Mouse (Mus musculus) stomach, embryonic 14.5 days (tissue): ENCODE measurements around the gene Cadm1. TPM values are rescaled to one million over a fixed set of nuclear protein-coding genes. Genes with fewer than 3 reads are reported as not detected.

Experiments used
- ATAC-seq: fragments of 200-750 bp; cut with Nextera tagmentation; 2 replicates; pipeline ENCODE4 v1.8.0; 2017; ENCODE audit warnings: low read depth, moderate TSS enrichment; ENCODE audit not compliant: insufficient number of reproducible peaks, insufficient read depth, low FRiP score
- H3K27ac ChIP-seq: fragments of 300-500 bp; sonication (generic); 2 replicates; pipeline ENCODE4 v1.5.1; 2014; ENCODE audit warnings: mild to moderate bottlenecking, low read length, moderate library complexity, mixed read lengths
- H3K27me3 ChIP-seq: fragments of 300-500 bp; sonication (generic); 2 replicates; pipeline ENCODE4 v1.6.1; 2014; ENCODE audit warnings: low read length, control low read depth, mixed read lengths; ENCODE audit not compliant: control insufficient read depth, insufficient read depth
- H3K36me3 ChIP-seq: fragments of 300-500 bp; sonication (generic); 2 replicates; pipeline ENCODE4 v1.6.1; 2014; ENCODE audit warnings: mild to moderate bottlenecking, control low read depth, low read length, moderate library complexity, mixed read lengths; ENCODE audit not compliant: control insufficient read depth, insufficient read depth
- H3K4me1 ChIP-seq: fragments of 300-500 bp; sonication (generic); 2 replicates; pipeline ENCODE4 v1.6.1; 2014; ENCODE audit warnings: low read length, control low read depth, mixed read lengths; ENCODE audit not compliant: control insufficient read depth, insufficient read depth
- H3K4me2 ChIP-seq: fragments of 300-500 bp; sonication (generic); replicated peaks from 2 replicates; pipeline ENCODE4 v1.6.1; 2014; ENCODE audit warnings: low read depth, low read length, control low read depth
- H3K4me3 ChIP-seq: fragments of 300-500 bp; sonication (generic); 2 replicates; pipeline ENCODE4 v1.5.1; 2014; ENCODE audit warnings: low read depth, low read length, control low read depth
- H3K9ac ChIP-seq: fragments of 300-500 bp; sonication (generic); replicated peaks from 2 replicates; pipeline ENCODE4 v1.6.1; 2014; ENCODE audit warnings: low read depth, mild to moderate bottlenecking, control low read depth, low read length, moderate library complexity, mixed read lengths
- H3K9me3 ChIP-seq: fragments of 300-500 bp; sonication (generic); 2 replicates; pipeline ENCODE4 v1.6.1; 2016; ENCODE audit warnings: low read depth, low read length, control low read depth; ENCODE audit not compliant: control insufficient read depth
- WGBS: fragments of 180-500 bp; shearing (Covaris S2); extraction: QIAGEN DNeasy Blood & Tissue Kit; methylation state at CpG from one replicate; pipeline ENCODE4 v1.1.7; 2014; 5-methylcytosine and 5-hydroxymethylcytosine counted together
- polyA plus RNA-seq: library from polyadenylated mRNA; unstranded; fragments of >200 nt; fragmentation: Nextera tagmentation; extraction: Ambion mirVana; gene quantifications from 2 replicates; pipeline ENCODE4 v1.2.1, GENCODE M21; 2014

Cadm1 gene
- polyA plus RNA-seq, 1 experiment from 2014 or later, result 70.5 TPM

DNA sequence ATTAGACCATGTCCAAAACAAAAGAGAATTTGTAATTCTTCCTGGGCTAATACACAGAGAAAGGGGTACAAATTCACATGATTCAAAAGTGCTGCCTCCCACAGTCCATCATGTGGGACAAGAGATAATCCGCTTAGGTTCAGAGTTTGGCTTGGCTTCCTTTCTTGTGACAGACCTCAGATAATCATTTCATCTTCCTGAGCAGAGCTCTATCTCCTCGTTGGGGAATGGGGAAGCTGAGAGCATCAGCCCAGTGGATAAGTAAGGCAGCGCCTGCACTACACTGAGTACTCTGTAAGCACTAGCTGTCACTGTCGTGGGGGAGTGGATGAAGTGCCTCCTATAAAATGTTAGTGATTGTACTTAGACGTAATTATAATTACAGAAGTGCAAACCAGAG is 35.1 kb downstream of the Cadm1 start:
- no peak for ATAC-seq
- WGBS, result 46% methylated on average over 5 of the region's 5 CpGs
- no peak overlapping the region for H3K4me2 ChIP-seq
- no peaks in the 10 kb centered on the region for H3K27me3 ChIP-seq
- no peaks in the 10 kb centered on the region for H3K36me3 ChIP-seq
- no peaks in the 10 kb centered on the region for H3K9me3 ChIP-seq
- no peak overlapping the region for H3K9ac ChIP-seq
- no peak overlapping the region for H3K27ac ChIP-seq
- H3K4me1 ChIP-seq, result no peaks in the 10 kb centered on the region
- H3K4me3 ChIP-seq, result no peak overlapping the region

DNA sequence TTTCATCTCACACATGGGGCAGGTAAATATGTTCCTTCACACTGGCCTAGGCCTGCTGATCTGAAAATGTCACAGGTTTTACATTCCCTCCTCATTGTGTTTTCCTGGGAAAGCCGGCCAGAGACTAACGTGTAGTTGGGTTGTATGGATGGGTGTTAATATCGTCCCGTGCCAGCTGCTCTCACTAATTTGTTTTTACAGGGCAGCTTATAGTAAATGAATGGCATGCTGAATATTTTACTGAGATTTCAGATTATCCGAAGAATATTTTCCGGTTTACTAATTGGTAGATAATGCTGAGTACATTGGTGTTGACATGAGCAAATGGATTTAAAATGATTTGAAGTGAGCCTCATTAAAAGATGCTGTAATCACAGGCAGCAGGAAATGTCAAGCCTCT is 37.9 kb downstream of the Cadm1 start:
- no peaks in the 10 kb centered on the region for H3K36me3 ChIP-seq
- no peaks in the 10 kb centered on the region for H3K27me3 ChIP-seq
- WGBS, result 78% methylated on average over 6 of the region's 6 CpGs
- no peak overlapping the region for H3K4me3 ChIP-seq
- no peaks in the 10 kb centered on the region for H3K4me1 ChIP-seq
- H3K9me3 ChIP-seq, result no peaks in the 10 kb centered on the region
- ATAC-seq, result no peak
- no peak overlapping the region for H3K27ac ChIP-seq
- no peak overlapping the region for H3K9ac ChIP-seq
- no peak overlapping the region for H3K4me2 ChIP-seq

DNA sequence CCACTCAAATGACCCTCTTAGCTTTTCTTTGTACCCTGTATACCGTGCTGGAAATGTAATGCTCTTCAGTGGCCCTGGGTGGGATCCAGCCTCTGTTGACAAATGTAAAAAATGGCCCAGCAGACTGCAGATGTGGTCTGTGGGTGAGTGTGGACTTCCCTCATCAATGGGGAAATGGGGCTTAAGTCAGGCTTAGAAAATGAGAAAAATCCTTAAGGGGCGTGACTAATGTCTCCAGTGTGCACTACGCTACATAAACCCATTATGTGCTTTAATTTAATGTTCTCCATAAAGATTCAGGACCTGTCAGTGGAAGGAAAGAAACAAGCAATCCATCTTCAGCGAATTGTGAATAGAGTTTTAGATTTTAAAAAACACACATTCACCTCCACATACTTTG is 40.2 kb downstream of the Cadm1 start:
- Histone ChIP-seq H3K4me2 (no peak overlapping the region), H3K4me3 (no peak overlapping the region), H3K36me3 (no peaks in the 10 kb centered on the region), H3K9me3 (no peaks in the 10 kb centered on the region), H3K9ac (no peak overlapping the region), H3K27ac (no peak overlapping the region), H3K4me1 (peaks cover 9% of the 10 kb centered on the region; the same call in 1 of the 2 replicates), H3K27me3 (no peaks in the 10 kb centered on the region)
- WGBS, result 72% methylated on average over 4 of the region's 4 CpGs
- ATAC-seq, result no peak

DNA sequence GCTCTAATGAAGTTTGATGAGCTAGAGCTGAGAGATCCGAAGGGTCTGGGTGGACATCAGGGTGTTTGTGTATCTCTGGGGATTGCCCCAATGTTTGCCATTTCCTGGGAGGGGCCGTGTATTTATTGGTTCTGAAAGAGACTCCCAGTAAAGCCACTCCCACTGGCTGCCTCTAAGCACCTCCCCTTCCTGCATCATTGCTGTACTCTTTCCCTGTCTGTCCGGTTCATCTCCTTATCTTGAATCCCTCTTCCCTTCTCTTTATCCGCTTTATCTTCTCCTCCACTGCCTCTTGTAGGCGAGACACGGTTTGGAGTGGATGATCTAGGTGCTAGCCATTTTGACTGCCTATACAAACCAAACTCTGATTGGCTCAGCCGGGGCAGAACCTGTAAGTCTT is 41.5 kb downstream of the Cadm1 start:
- H3K27ac ChIP-seq, result no peak overlapping the region
- H3K4me3 ChIP-seq, result no peak overlapping the region
- no peak overlapping the region for H3K9ac ChIP-seq
- H3K4me1 ChIP-seq, result peaks cover 10% of the 10 kb centered on the region; the same call in 1 of the 2 replicates
- H3K9me3 ChIP-seq, result no peaks in the 10 kb centered on the region
- ATAC-seq, result no peak
- WGBS, result 83% methylated on average over 7 of the region's 7 CpGs
- no peaks in the 10 kb centered on the region for H3K27me3 ChIP-seq
- no peaks in the 10 kb centered on the region for H3K36me3 ChIP-seq
- no peak overlapping the region for H3K4me2 ChIP-seq

DNA sequence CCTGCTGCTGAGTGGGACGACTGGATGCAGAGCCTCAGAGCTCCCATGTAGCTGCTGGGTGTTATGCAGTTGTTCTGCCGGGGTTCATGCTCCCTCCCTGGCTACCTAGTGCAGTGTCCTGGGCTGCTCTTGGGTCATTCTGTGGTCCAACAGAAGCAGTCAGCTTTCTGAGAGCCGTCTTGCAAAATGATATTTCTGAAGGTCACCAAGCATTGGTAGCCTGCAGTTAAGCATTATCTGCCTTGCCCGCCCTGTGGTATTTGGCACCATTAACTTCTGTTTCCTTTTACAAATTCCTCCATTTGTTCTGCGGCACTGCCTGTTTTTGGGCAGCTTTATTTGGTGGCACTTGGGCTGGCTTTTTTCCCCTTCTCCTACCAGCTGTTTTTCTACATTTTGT is 42.2 kb downstream of the Cadm1 start:
- 82% methylated on average over 5 of the region's 5 CpGs for WGBS
- Histone ChIP-seq H3K4me3 (no peak overlapping the region), H3K9ac (no peak overlapping the region), H3K4me2 (no peak overlapping the region), H3K9me3 (no peaks in the 10 kb centered on the region), H3K36me3 (no peaks in the 10 kb centered on the region), H3K27ac (no peak overlapping the region), H3K27me3 (no peaks in the 10 kb centered on the region), H3K4me1 (peaks cover 10% of the 10 kb centered on the region; the same call in 1 of the 2 replicates)
- no peak for ATAC-seq

DNA sequence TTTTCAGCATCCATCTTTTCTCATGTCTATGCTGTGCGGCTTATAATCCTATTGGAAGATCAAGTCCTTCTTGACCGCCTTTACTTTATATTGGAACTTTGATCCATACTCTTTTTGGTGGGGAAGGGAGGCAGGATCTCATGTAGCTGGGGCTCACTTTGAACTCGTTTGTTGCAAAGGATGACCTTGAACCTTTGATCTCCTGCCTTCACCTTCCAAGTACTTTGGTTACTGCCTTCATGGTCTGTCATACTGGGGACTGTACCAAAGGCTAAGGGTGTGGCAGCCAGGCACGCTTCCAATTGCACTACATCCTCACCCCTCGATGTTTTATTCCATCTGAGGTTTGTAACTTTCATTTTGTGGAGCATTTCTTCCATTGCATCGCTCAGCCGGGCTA is 43.5 kb downstream of the Cadm1 start:
- 86% methylated on average over 7 of the region's 7 CpGs for WGBS
- Histone ChIP-seq H3K4me2 (no peak overlapping the region), H3K27me3 (no peaks in the 10 kb centered on the region), H3K36me3 (no peaks in the 10 kb centered on the region), H3K9ac (no peak overlapping the region), H3K4me3 (no peak overlapping the region), H3K4me1 (peaks cover 10% of the 10 kb centered on the region; the same call in 1 of the 2 replicates), H3K27ac (no peak overlapping the region), H3K9me3 (no peaks in the 10 kb centered on the region)
- ATAC-seq, result no peak

DNA sequence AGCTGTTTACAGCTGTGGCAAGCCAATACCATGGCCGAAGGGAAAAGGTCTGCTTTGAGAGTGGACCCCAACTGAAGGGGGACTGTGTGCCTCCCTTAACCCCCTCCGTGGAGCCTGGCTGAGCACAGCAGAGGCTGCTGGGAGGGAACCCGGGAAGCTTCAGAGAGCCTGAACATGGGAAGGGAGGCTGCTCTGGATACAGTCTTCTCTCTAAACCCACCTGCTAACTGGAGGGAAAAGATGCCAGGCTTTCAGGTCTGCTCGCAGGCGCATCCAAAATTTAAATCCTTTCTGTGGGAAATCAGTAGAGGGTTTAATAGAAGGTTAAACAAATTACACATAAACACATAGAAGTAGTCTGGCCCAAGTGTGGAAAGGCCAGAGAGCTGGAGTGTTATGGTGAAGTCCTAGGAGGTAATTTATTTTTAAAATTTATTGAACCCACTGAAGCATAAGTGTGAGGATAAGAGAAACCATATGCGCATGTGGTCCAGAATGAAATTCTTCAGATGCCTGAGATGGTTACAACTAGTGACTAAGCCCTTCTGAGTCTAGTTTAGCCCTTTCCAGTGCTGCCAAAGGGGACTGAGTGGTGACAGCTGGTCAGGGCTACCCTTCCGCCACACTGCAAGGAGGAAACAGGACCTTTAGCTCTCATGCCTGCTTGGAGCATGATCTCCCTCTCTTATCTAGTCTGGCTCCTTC is 44.9 kb downstream of the Cadm1 start:
- 34% methylated on average over 7 of the region's 7 CpGs for WGBS
- Histone ChIP-seq H3K9me3 (no peaks in the 10 kb centered on the region), H3K4me1 (peaks cover 10% of the 10 kb centered on the region; the same call in 1 of the 2 replicates), H3K9ac (no peak overlapping the region), H3K36me3 (no peaks in the 10 kb centered on the region), H3K27me3 (no peaks in the 10 kb centered on the region), H3K4me3 (no peak overlapping the region), H3K27ac (peak overlapping the region; percentile 21; the same call in 1 of the 2 replicates), H3K4me2 (no peak overlapping the region)
- peak; percentile 53; the same call in 1 of the 2 replicates for ATAC-seq

DNA sequence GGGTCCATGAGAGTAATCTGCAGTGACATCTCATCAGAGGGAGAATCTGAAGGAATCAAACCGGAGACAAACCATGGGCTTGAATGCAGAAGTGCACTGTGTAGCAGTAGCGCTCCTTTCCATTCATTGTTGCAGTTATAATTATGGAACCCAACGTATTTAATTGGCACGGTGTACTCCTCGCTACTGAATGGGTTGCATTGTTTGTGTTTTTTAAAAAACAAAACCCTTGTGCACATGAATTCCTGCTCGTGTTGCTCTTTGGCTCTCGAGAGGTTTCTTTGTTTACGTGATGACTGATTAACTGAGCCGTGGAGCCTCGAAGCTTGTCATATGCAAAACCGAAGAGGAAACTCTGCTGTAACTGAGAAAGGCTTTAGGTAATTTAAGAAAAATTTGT is 45.8 kb downstream of the Cadm1 start:
- no peak overlapping the region for H3K4me3 ChIP-seq
- H3K9ac ChIP-seq, result no peak overlapping the region
- H3K9me3 ChIP-seq, result no peaks in the 10 kb centered on the region
- H3K27ac ChIP-seq, result no peak overlapping the region
- no peaks in the 10 kb centered on the region for H3K36me3 ChIP-seq
- no peak overlapping the region for H3K4me2 ChIP-seq
- WGBS, result 53% methylated on average over 11 of the region's 11 CpGs
- no peak for ATAC-seq
- no peaks in the 10 kb centered on the region for H3K27me3 ChIP-seq
- H3K4me1 ChIP-seq, result peaks cover 10% of the 10 kb centered on the region; the same call in 1 of the 2 replicates

DNA sequence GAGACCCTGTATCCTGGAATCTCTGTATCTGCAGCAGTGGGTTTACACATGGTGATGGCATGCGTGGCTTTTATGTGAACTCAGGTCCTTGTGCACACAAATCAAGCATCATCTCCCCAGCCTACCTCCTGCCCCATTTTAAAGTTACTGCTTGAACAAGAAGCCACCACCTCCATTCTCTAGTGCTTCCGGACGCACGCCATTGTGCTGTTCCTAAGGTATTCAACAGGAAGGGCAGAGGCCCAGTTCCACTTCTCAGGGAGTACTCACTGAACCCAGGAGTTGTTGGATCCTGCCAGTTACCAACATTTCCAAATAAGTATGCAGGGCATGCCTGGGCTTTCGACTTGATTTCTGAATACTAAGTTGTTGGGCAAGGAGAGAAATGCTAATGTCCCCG is 49.5 kb downstream of the Cadm1 start:
- 93% methylated on average over 6 of the region's 6 CpGs for WGBS
- H3K36me3 ChIP-seq, result no peaks in the 10 kb centered on the region

More for the DNA sequence above, 49.5 kb downstream of the Cadm1 start:
- H3K27ac ChIP-seq, result no peak overlapping the region
- no peaks in the 10 kb centered on the region for H3K27me3 ChIP-seq
- H3K4me1 ChIP-seq, result peaks cover 11% of the 10 kb centered on the region; the same call in 1 of the 2 replicates
- H3K4me2 ChIP-seq, result no peak overlapping the region
- no peak overlapping the region for H3K9ac ChIP-seq
- no peak overlapping the region for H3K4me3 ChIP-seq
- no peaks in the 10 kb centered on the region for H3K9me3 ChIP-seq
- ATAC-seq, result no peak
